Mouse (Mus musculus) adrenal gland (tissue): ENCODE results near the gene Lipa.

Experiments
- intact Hi-C: fragments of 180-260 bp; cut with DNase I; formaldehyde crosslinking; loops from one replicate; pipeline ENCODE4 v1.15.1; 2025

Gene Lipa

DNA sequence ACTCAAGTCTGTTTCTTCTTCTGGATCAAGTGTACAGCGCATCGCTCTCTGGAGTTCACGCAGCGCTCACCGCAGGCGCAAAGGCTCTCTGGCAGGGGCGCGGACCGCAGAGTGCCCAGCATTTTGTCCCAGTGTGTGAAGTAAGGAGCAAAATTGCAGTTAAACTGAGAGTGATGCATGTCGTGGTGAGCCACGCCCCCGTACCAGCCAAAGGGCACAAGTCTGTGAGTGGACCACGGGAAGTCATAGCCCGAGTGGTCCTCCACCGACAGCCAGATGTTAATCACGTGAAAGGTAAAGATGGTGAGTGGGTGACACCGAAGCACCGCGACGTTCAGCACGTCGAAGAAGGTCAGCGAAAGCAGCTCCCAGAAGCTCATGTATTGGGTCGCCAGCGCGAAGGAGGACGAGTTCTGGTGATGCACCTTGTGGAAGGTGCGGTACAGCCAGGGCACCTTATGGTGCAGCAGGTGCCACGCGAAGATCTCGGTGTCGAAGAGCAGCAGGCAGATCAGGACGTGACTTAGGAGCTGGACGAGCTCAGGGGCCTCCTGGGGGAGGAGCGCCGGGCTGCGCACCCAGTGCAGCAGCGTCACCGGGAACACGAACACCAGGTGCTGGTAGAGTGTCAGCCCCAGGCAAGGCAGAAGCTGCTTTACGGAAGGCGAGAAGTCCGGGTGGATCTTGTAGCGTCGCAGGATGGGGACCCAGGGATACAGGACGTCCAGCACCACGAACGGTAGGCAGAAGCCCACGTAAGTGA lies 52.9 kb downstream of the Lipa start:
- intact Hi-C loops: no loop called here

GRCm38 (mm10) chr19:34471703-34472102 lies 55.6 kb downstream of the Lipa start:
- intact Hi-C loops: no loop called here

DNA sequence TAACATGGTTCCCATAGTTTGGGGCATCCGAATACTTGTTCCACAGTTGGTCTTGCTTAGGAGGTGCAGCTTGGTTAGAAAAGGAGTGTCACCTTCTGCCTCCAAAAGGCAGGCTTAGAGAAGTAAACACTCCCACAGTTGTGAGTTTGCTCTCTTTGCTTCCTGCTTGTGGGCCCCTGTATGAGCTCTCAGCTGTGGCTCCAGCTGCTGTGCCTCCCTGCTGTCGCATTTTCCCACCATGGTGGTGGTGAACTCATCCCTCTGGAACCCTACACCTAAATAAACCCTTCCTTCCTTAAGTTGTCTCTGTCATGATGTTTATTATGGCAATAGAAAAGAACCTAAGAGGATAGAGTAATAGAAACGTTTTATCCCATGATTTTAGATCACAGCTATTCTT lies 58.5 kb downstream of the Lipa start:
- intact Hi-C loops: no loop called here

DNA sequence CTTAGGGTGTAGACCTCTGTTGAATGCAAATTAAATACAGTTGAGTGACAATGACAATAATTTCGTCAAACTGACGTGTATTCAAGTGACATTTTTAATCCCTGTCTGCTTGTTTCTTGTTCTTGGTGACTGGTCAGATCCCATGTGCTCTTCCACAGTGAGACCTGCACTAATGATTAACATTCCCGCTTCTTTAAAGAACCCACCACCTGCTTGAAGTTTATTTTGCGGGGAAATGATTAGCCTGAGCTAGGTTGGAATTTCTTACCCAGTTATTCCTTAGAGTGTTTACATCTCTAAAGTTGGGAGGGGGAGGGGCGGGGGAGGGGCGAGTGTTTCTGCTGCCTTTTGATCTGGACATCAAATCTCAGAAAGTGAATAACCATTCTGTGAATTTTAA lies 59.1 kb downstream of the Lipa start:
- intact Hi-C loops: no loop called here

GRCm38 (mm10) chr19:34464453-34464852 lies 62.8 kb downstream of the Lipa start:
- intact Hi-C loops: no loop called here

DNA sequence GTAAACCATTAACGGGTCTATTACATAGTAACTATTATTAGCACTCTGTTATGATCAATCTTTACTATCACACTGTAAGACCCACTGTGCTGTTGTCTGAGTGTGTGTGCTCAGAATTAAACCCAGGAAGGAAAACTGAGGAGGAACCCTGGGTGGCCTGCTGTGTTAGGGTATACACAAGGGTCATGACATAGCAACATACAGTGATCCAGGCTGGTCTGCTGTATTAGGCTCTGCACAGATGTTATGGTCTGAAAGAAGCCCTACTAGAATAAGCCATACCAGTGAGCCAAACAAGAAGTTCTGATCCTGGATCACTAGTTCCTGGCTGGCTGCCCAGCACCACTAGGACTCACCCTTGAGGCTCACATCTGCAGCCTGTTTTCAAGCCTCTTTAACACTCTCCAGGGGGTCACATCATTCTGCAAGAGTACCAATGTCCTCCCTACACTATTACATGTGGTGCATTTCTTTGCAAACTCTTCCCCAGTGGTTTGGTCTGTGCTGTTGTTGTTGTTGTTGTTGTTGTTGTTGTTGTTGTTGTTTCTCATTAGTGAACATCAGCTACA lies 65.7 kb downstream of the Lipa start:
- intact Hi-C loops: no loop called here

GRCm38 (mm10) chr19:34450784-34451370 lies 76.4 kb downstream of the Lipa start:
- intact Hi-C loops: no loop called here

GRCm38 (mm10) chr19:34448851-34449250 lies 78.4 kb downstream of the Lipa start:
- intact Hi-C loops: no loop called here

DNA sequence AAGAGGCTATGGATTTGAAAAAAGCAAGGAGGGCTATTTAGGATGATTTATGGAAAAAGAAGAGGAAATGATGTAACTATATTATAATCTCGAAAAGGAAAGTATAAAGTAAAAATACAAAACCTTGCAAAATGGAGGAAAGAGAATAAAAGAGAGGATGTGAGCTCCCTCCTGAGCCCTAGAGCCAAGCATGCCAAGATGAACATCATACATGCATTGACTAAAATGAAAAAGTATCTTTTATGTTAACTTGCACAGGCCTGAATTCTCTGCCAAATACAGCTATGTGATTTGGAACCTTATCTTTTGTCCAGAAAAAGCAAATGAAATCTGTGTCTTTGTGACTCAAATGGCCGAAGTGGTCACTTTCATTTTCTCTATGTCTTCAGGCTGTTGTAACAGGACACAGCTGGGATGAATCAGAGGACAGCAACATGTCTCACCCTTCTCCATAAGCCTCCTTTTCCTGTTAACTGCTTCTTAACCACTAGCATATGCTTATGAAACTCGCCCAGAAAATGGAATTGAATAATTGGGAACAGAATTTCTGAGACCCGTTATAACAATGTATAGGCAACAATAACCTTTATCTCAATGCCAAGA lies 81.8 kb downstream of the Lipa start:
- intact Hi-C loops: no loop called here

- intact Hi-C loops: no loop called here
Observed at GRCm38 (mm10) chr19:34444785-34445184, 82.5 kb downstream of the Lipa start.
